Mouse (Mus musculus): Measurements from ENCODE around the gene Krt222. TPM values are rescaled to one million over a fixed set of nuclear protein-coding genes. Genes with fewer than 3 reads are reported as not detected.
A peak's percentile ranks its signal among the peaks of the same experiment; 100 is the strongest.

Krt222 gene
- 3.9 and 4.1 TPM in 2 replicates for polyA plus RNA-seq (2015; fragmentation: Nextera tagmentation; extraction: Ambion mirVana)

- no peaks in the 10 kb centered on the region for H3K9me3 ChIP-seq
- H3K9ac ChIP-seq: peak within 1 kb of the TSS; percentile 71
- 7% methylated on average over 17 of the region's 17 CpGs for WGBS
- ATAC-seq (ENCODE audit: low FRiP score): peak; percentile 66
- H3K4me2 ChIP-seq: peak within 1 kb of the TSS; percentile 53
- peak within 1 kb of the TSS; percentile 40 for H3K4me3 ChIP-seq
- peaks cover 7% of the 10 kb centered on the region for H3K4me1 ChIP-seq (replicated peaks)
- H3K27ac ChIP-seq: peak within 1 kb of the TSS; percentile 83
- no peaks in the 10 kb centered on the region for H3K27me3 ChIP-seq
- H3K36me3 ChIP-seq: no peaks in the 10 kb centered on the region
Observed at GRCm38 (mm10) chr11:99243820-99244374, at the start of gene Krt222. Krt222 (minus strand) TSS chr11:99244085.

- no peak overlapping the region for H3K27ac ChIP-seq
- no peaks in the 10 kb centered on the region for H3K36me3 ChIP-seq
- ATAC-seq (ENCODE audit: low FRiP score): no peak
- no peaks in the 10 kb centered on the region; the same call in 1 of the 2 replicates for H3K9me3 ChIP-seq
- no peaks in the 10 kb centered on the region for H3K4me1 ChIP-seq (replicated peaks)
- WGBS: 66% methylated on average over 5 of the region's 5 CpGs
- no peak overlapping the region for H3K4me2 ChIP-seq
- H3K9ac ChIP-seq: no peak overlapping the region
- H3K4me3 ChIP-seq: no peak overlapping the region
- H3K27me3 ChIP-seq: no peaks in the 10 kb centered on the region; the same call in 1 of the 2 replicates
Observed at GRCm38 (mm10) chr11:99292846-99293245, 49.0 kb upstream of the Krt222 start.

- Histone ChIP-seq H3K4me2 (no peak within 1 kb of the TSS), H3K27me3 (no peaks in the 10 kb centered on the region), H3K4me3 (no peak within 1 kb of the TSS), H3K36me3 (no peaks in the 10 kb centered on the region), H3K9ac (no peak within 1 kb of the TSS), H3K9me3 (no peaks in the 10 kb centered on the region), H3K4me1 (replicated peaks) (peaks cover 13% of the 10 kb centered on the region; the same call in 1 of the 2 replicates), H3K27ac (no peak within 1 kb of the TSS)
- 57% methylated on average over 11 of the region's 11 CpGs for WGBS
- no peak for ATAC-seq (ENCODE audit: low FRiP score)
Observed at GRCm38 (mm10) chr11:99284833-99285312, 41.0 kb upstream of the Krt222 start, which contains the start of gene Krt24. Krt24 (minus strand) TSS chr11:99285262.

GRCm38 (mm10) chr11:99284011-99284410 lies 40.1 kb upstream of the Krt222 start:
- WGBS: 52% methylated on average over 5 of the region's 5 CpGs
- no peaks in the 10 kb centered on the region for H3K9me3 ChIP-seq
- 0 out of 2 replicates have a peak, but pooled peaks have one; percentile 28 for ATAC-seq (ENCODE audit: low FRiP score)

GRCm38 (mm10) chr11:99283334-99283733 lies 39.4 kb upstream of the Krt222 start:
- no peaks in the 10 kb centered on the region for H3K27me3 ChIP-seq
- H3K36me3 ChIP-seq: no peaks in the 10 kb centered on the region
- 69% methylated on average over 4 of the region's 4 CpGs for WGBS
- ATAC-seq (ENCODE audit: low FRiP score): no peak
- peaks cover 13% of the 10 kb centered on the region; the same call in 1 of the 2 replicates for H3K4me1 ChIP-seq (replicated peaks)
- no peak overlapping the region for H3K4me3 ChIP-seq
- no peaks in the 10 kb centered on the region for H3K9me3 ChIP-seq
- H3K4me2 ChIP-seq: no peak overlapping the region
- no peak overlapping the region for H3K27ac ChIP-seq
- H3K9ac ChIP-seq: no peak overlapping the region

More at GRCm38 (mm10) chr11:99284011-99284410, 40.1 kb upstream of the Krt222 start:
- Histone ChIP-seq H3K36me3 (no peaks in the 10 kb centered on the region), H3K27ac (no peak overlapping the region), H3K27me3 (no peaks in the 10 kb centered on the region), H3K4me2 (no peak overlapping the region), H3K4me3 (no peak overlapping the region), H3K9ac (no peak overlapping the region), H3K4me1 (replicated peaks) (peaks cover 13% of the 10 kb centered on the region; the same call in 1 of the 2 replicates)

GRCm38 (mm10) chr11:99281116-99281515 lies 37.2 kb upstream of the Krt222 start:
- Histone ChIP-seq H3K9me3 (no peaks in the 10 kb centered on the region), H3K27ac (no peak overlapping the region), H3K9ac (no peak overlapping the region), H3K27me3 (no peaks in the 10 kb centered on the region), H3K4me2 (no peak overlapping the region), H3K4me1 (replicated peaks) (peaks cover 13% of the 10 kb centered on the region; the same call in 1 of the 2 replicates), H3K4me3 (no peak overlapping the region), H3K36me3 (no peaks in the 10 kb centered on the region)
- ATAC-seq (ENCODE audit: low FRiP score): no peak
- 88% methylated on average over 9 of the region's 9 CpGs for WGBS

- 68% methylated on average over 5 of the region's 5 CpGs for WGBS
- Histone ChIP-seq H3K36me3 (no peaks in the 10 kb centered on the region), H3K4me2 (no peak overlapping the region), H3K4me3 (no peak overlapping the region), H3K27ac (no peak overlapping the region), H3K4me1 (replicated peaks) (peaks cover 12% of the 10 kb centered on the region; the same call in 1 of the 2 replicates), H3K27me3 (no peaks in the 10 kb centered on the region), H3K9me3 (no peaks in the 10 kb centered on the region), H3K9ac (no peak overlapping the region)
- no peak for ATAC-seq (ENCODE audit: low FRiP score)
Observed at GRCm38 (mm10) chr11:99279986-99280385, 36.1 kb upstream of the Krt222 start.

- ATAC-seq (ENCODE audit: low FRiP score): no peak
- Histone ChIP-seq H3K4me3 (no peak overlapping the region), H3K36me3 (no peaks in the 10 kb centered on the region), H3K9me3 (no peaks in the 10 kb centered on the region), H3K4me1 (replicated peaks) (no peaks in the 10 kb centered on the region), H3K27ac (no peak overlapping the region), H3K27me3 (0 out of 2 replicates have a peak, but pooled peaks cover 4% of the 10 kb centered on the region), H3K9ac (no peak overlapping the region), H3K4me2 (no peak overlapping the region)
- 63% methylated on average over 7 of the region's 7 CpGs for WGBS
Observed at GRCm38 (mm10) chr11:99276786-99277185, 32.9 kb upstream of the Krt222 start.

- Histone ChIP-seq H3K27me3 (0 out of 2 replicates have a peak, but pooled peaks cover 4% of the 10 kb centered on the region), H3K4me3 (no peak overlapping the region), H3K4me1 (replicated peaks) (no peaks in the 10 kb centered on the region), H3K9ac (no peak overlapping the region), H3K4me2 (no peak overlapping the region), H3K36me3 (no peaks in the 10 kb centered on the region), H3K27ac (no peak overlapping the region), H3K9me3 (no peaks in the 10 kb centered on the region)
- WGBS: 80% methylated on average over 6 of the region's 6 CpGs
- ATAC-seq (ENCODE audit: low FRiP score): no peak
Observed at GRCm38 (mm10) chr11:99275624-99276023, 31.7 kb upstream of the Krt222 start.

GRCm38 (mm10) chr11:99272721-99273120 lies 28.8 kb upstream of the Krt222 start:
- H3K36me3 ChIP-seq: no peaks in the 10 kb centered on the region
- 80% methylated on average over 4 of the region's 4 CpGs for WGBS
- ATAC-seq (ENCODE audit: low FRiP score): no peak
- no peak overlapping the region for H3K4me3 ChIP-seq
- H3K4me1 ChIP-seq (replicated peaks): no peaks in the 10 kb centered on the region
- no peak overlapping the region for H3K27ac ChIP-seq
- 0 out of 2 replicates have a peak, but pooled peaks cover 4% of the 10 kb centered on the region for H3K27me3 ChIP-seq
- no peak overlapping the region for H3K9ac ChIP-seq
- H3K4me2 ChIP-seq: no peak overlapping the region
- no peaks in the 10 kb centered on the region for H3K9me3 ChIP-seq

- WGBS: 83% methylated on average over 7 of the region's 7 CpGs
- no peak for ATAC-seq (ENCODE audit: low FRiP score)
Observed at GRCm38 (mm10) chr11:99269192-99269591, 25.3 kb upstream of the Krt222 start.

GRCm38 (mm10) chr11:99265796-99266195 lies 21.9 kb upstream of the Krt222 start:
- Histone ChIP-seq H3K4me3 (no peak overlapping the region), H3K4me2 (no peak overlapping the region), H3K36me3 (no peaks in the 10 kb centered on the region), H3K4me1 (replicated peaks) (no peaks in the 10 kb centered on the region; the same call in 1 of the 2 replicates), H3K27ac (no peak overlapping the region), H3K9me3 (no peaks in the 10 kb centered on the region), H3K9ac (no peak overlapping the region), H3K27me3 (no peaks in the 10 kb centered on the region)
- 22% methylated on average over 9 of the region's 9 CpGs for WGBS
- no peak for ATAC-seq (ENCODE audit: low FRiP score)

More at GRCm38 (mm10) chr11:99269192-99269591, 25.3 kb upstream of the Krt222 start:
- H3K27ac ChIP-seq: no peak overlapping the region
- no peak overlapping the region for H3K9ac ChIP-seq
- no peaks in the 10 kb centered on the region; the same call in 1 of the 2 replicates for H3K4me1 ChIP-seq (replicated peaks)
- H3K4me2 ChIP-seq: no peak overlapping the region
- H3K4me3 ChIP-seq: no peak overlapping the region
- 0 out of 2 replicates have a peak, but pooled peaks cover 4% of the 10 kb centered on the region for H3K27me3 ChIP-seq
- H3K36me3 ChIP-seq: no peaks in the 10 kb centered on the region
- no peaks in the 10 kb centered on the region for H3K9me3 ChIP-seq

GRCm38 (mm10) chr11:99265220-99265619 lies 21.3 kb upstream of the Krt222 start:
- H3K27me3 ChIP-seq: no peaks in the 10 kb centered on the region
- H3K9ac ChIP-seq: no peak overlapping the region
- H3K27ac ChIP-seq: no peak overlapping the region
- no peaks in the 10 kb centered on the region; the same call in 1 of the 2 replicates for H3K4me1 ChIP-seq (replicated peaks)
- no peak for ATAC-seq (ENCODE audit: low FRiP score)
- no peaks in the 10 kb centered on the region for H3K9me3 ChIP-seq
- no peak overlapping the region for H3K4me3 ChIP-seq
- no peak overlapping the region for H3K4me2 ChIP-seq
- WGBS: 78% methylated on average over 9 of the region's 9 CpGs
- H3K36me3 ChIP-seq: no peaks in the 10 kb centered on the region

All from hindbrain, embryonic 13.5 days (tissue).